Mouse (Mus musculus) liver, adult (tissue): ENCODE measurements around the gene Gpatch2.

Experiments used
- GATA4 ChIP-seq: IDR thresholded peaks from 2 replicates; pipeline ENCODE4 v1.6.1; 2014; ENCODE audit warnings: mild to moderate bottlenecking, low read length; ENCODE audit not compliant: insufficient replicate concordance

Gpatch2 gene

DNA sequence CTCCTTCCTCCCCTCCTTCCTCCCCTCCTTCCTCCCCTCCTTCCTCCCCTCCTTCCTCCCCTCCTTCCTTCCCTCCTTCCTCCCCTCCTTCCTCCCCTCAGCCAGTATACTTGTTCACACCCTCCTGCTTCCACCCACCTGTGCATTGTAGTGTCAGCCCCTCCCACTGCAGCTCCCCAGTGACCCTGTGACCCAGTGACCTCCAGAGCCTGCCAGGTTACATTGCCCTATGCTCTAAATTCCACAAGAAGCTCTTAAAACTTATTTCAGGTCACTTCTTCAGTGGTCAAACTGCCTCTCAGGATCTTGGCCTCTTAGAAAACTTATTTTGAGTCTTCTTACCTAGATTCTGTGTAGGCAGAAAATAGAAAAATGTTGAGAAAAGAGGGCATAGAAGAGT lies 99.2 kb downstream of the Gpatch2 start:
- TF ChIP-seq GATA4 = no peak

- TF ChIP-seq GATA4 = no peak
Measured at GRCm38 (mm10) chr1:187315821-187316220, 100.5 kb downstream of the Gpatch2 start.

- TF ChIP-seq GATA4 = no peak
Measured at GRCm38 (mm10) chr1:187316555-187316954, 101.2 kb downstream of the Gpatch2 start.

DNA sequence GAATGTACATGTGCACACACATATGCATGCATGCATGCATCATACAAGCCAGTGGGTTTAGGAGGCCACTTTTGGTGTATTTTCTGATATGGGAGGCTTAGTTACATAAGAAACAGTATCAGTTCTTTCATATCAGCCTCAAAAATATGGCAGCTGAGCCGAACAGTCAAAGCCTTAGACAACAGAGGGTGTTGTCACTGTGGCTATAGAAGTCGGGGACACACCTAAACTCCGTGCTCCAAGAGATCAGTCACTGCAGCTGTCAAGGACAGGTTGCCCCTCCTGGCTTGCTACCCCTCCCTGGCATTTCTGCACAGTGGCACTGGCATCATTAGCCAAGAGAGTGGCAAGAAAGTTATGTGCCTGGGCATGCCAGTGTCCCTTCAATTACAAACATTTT lies 106.5 kb downstream of the Gpatch2 start:
- no peak for TF ChIP-seq GATA4

- no peak for TF ChIP-seq GATA4
Measured at GRCm38 (mm10) chr1:187322505-187323208, 107.3 kb downstream of the Gpatch2 start.

DNA sequence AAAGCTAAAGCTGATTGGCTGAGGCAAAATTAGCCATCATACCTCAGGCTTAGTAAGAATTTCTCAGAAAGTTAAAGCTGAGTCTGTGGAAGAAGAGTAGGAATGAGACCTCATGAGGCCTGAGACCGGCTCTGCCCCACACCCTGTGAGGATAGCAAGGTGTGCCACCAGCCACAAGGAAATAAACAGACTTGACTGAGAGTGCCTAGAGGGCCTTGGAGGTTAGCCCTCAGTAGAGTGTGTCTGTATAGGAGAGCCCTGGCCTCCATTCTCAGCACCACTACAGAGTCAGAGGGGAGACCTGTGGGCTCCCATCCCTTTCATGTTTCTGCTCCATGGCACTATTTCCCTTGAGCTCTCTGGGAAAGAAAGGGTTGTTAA lies 107.9 kb downstream of the Gpatch2 start:
- no peak for TF ChIP-seq GATA4

- TF ChIP-seq GATA4 = no peak
Measured at GRCm38 (mm10) chr1:187342551-187342950, 127.2 kb downstream of the Gpatch2 start.

DNA sequence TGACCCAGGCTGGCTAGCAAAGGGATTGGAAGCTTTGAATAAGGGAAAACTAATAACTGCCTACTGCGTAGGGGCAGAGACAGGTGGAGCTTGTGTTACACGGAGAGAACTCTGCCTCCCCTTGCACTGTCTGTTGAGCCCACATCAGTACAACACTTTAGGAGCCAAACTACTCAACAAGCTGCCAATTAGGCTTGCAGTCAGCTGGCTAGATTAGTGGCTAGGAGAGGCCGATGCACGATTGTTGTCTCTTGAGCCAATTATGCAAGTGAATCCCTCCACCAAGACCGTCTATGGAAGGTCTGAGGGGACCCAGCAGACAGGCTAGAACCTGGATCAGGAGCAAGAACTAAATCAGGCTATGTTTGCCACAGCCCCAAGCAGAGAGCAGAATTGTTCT lies 129.8 kb downstream of the Gpatch2 start:
- TF ChIP-seq GATA4 = no peak

GRCm38 (mm10) chr1:187346923-187347322 lies 131.6 kb downstream of the Gpatch2 start:
- TF ChIP-seq GATA4 = no peak

DNA sequence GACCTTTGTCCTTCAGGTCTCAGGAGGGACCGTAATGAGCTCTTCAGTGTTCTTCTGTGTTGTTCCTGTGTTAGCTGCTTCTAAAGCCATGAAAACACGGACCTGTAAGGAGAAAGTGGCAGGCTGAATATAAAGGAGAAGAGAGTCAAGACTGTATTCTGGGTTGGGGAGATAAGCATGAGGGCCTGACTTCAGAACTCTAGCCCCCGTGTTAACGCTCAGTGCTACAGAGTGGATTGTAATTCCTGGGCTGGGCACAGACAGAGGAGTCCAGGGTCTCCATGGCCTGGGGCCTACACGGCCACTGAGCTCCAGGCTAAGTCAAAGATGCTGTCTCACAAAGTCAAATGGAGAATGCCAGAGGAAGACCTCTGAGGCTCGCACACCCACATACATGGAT lies 132.3 kb downstream of the Gpatch2 start:
- no peak for TF ChIP-seq GATA4

- no peak for TF ChIP-seq GATA4
Measured at GRCm38 (mm10) chr1:187348053-187348820, 132.9 kb downstream of the Gpatch2 start.

DNA sequence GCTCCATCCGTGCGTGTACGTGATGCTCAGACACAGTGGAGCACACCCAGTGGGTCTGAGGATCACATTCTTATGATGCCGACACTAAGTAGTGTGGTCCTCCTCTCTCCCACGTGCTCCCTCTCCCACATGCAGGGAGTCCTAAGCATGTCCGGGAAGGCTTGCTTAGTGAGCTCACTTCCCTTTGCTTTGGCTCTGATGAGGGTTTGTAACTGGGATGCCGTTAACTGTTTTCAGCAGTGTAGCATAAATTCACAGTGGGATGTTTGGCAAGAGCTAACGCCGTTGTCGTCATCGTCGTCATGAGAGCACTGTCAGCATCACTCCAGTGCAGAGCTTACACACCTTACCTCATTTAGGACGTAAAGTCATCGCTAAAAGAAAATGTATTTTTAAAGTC lies 133.6 kb downstream of the Gpatch2 start:
- TF ChIP-seq GATA4 = no peak

- no peak for TF ChIP-seq GATA4
Measured at GRCm38 (mm10) chr1:187356169-187356568, 140.9 kb downstream of the Gpatch2 start.

DNA sequence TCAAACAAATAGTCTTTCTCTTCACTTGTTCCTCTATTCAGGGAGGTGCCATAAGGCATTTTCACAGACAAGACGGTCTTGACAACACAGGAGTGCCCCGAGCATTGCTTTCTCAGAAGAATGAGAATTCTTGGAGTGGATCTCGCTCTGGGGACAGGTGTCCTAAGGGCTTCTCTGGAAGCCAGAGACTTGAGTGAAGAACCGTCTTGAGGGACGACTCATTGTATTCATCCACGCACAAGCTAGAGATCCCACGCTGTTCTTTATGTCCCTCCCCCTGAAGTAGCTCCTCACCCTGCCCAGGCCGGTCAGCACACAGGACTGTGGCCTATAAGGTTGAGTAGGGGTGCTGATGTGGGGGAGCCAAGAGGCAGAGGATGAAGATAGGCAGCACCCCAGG lies 141.6 kb downstream of the Gpatch2 start:
- no peak for TF ChIP-seq GATA4

DNA sequence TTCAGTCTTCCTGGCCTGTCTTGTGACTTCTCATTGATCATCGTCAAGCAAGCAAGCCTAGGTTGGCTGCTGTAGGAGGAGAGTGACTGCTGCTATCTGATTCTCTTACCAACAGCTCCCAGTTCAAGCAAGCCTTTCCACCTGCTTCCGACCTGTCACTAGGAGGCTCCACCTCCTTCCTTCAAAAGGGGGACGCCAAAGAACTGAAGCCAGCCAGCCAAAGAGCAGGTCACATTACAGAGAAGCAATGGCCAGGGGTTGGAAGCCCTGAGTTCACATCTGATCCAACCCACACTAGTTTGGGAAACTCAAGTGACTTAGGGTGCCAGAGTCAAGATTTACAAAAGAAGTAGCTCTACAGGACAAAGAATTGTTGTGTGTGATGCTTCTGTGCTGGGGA lies 144.9 kb downstream of the Gpatch2 start:
- no peak for TF ChIP-seq GATA4

GRCm38 (mm10) chr1:187362536-187362935 lies 147.2 kb downstream of the Gpatch2 start:
- no peak for TF ChIP-seq GATA4

DNA sequence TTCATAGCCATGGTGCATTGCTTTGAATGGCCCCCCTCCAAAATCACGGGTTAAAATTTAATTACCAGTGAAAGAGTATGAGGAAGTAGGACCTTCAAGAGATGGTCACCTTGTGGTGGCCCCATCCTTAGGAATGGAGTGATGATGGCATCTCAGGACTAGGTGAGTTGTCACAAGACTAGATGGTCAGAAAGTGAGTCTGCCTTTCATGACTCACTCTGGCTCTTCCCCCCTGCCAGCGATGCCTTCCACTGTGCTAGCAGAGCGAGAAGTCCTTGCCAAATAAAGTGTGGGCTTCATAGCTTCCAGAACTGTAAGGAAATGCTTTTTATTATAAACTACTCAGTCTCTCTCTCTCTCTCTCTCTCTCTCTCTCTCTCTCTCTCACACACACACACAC lies 150.1 kb downstream of the Gpatch2 start:
- no peak for TF ChIP-seq GATA4
